Mouse (Mus musculus): ENCODE measurements at regions not wholly inside any gene's neighbourhood (a gene's known extent, or its start where the extent isn't known, plus 50 kb on each side); places are given as distances from the start of the nearest gene placed in this dataset.

DNA sequence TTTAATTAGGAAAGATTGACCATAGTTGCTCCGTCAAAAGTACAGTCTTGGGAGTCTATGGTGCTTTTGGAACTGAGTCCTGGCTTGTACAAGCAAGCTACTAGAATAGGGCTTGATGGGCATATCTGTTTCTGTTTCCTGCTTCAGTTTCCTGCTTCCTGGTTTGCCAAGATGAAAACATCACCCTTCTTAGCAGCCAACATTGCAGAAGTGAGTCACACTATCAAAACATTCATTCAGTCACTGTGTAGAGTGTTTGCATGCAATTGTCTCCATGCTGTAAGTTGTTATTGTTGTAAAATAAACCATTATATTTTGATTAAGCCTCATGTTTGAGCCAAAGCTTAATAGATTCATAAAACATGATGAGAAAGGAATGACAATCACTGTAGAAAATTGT, 149.3 kb upstream of the Neil3 start:
- TF ChIP-seq EP300 (IDR thresholded peaks at IDR 0.05; ENCODE audit: low read depth) (no peak), CTCF (IDR thresholded peaks at IDR 0.05; ENCODE audit: low read depth) (no peak)

All from heart, postnatal 0 days (tissue).